Mouse (Mus musculus) mouse embryonic stem cell (cell line): ENCODE data around the gene Gnai2.
"Not testable (repeated sequence)": the region's sequence is repeated elsewhere in the genome, so short reads cannot be mapped to it uniquely, and the experiment has no call there.

Experiments used
- in situ Hi-C, 2 experiments: fragments of 300-500 bp; cut with MboI; formaldehyde crosslinking; loops; 1 replicate in 1 of 2; 3 replicates in 1 of 2; pipeline ENCODE4 v1.14.3; 2019 to 2020; ENCODE audit warnings: low sequenced_read_pairs in 2 of 2, low pct_unique_long_range_greater_than_20kb in 1 of 2, mixed read lengths in 1 of 2; ENCODE audit not compliant: unreplicated experiment in 1 of 2

Gnai2 gene

GRCm38 (mm10) chr9:107566041-107566709 lies 69.0 kb downstream of the Gnai2 start:
- in situ Hi-C loops = no loop called here

GRCm38 (mm10) chr9:107565556-107565955 lies 69.6 kb downstream of the Gnai2 start:
- in situ Hi-C loops = not testable (repeated sequence)
